In the genomic region with DNA sequence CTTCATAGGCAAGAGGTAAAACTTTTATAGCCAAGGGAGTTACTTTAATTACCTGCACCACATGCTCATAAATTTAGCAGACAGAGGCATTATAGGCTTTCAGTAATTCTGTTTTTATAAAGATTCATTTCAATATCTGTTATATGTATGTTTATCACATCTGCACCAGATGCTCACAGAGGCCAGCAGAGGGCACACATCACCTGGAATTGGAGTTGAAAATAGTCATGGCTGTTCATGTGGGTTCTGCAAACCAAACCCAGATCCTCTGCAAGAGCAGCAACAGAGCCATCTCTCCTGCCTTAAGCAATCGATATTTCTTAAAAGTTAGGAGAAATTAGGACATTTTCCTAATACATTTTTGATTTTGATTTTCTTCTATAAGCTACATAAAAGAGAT, we compare ENCODE assay signal across 13 mouse cellular contexts.
DNase-seq lines count a peak whose midpoint lies in the region; ATAC-seq and TF ChIP-seq lines count a peak whose summit lies in the region.
"Had no signal": no experiment of that assay in that cellular context is flagged by ENCODE, and none has a peak within 500 bp of the region (broad histone marks: within the 10 kb centered on the region; RNA-seq: fewer than 3 reads in every experiment).

No protein-coding gene starts in this region.

- no peaks in the 10 kb centered on the region for H3K27me3 ChIP-seq in kidney, postnatal 0 days (ENCODE audit: insufficient read depth, low read length)
- H3K27me3 ChIP-seq in kidney, embryonic 14.5 days (ENCODE audit: control insufficient read depth, insufficient read depth, low read length) = no peaks in the 10 kb centered on the region
- H3K27me3 ChIP-seq in hindbrain, embryonic 14.5 days (ENCODE audit: control insufficient read depth, insufficient read depth, low read length) = no peaks in the 10 kb centered on the region
- H3K27me3 ChIP-seq: embryonic facial prominence, embryonic 12.5 days had no signal

- WGBS in kidney, postnatal 0 days = 72% methylated on average over 1 of the region's 1 CpGs
- 78% methylated on average over 1 of the region's 1 CpGs for WGBS in kidney, embryonic 14.5 days
- WGBS in hindbrain, embryonic 14.5 days = 70% methylated on average over 1 of the region's 1 CpGs

- DNase-seq in kidney, postnatal 0 days (ENCODE audit: low spot score) = no peak
- peak; percentile 6 for DNase-seq in thymus, postnatal 4 days
- no peak for DNase-seq in thymus, postnatal 10 days (ENCODE audit: low spot score in 2 of 2)
- peak; percentile 26 for DNase-seq in R1 (ENCODE audit: low read depth, low spot score)
- no peak for DNase-seq in B cell, adult 2 months
- no peak for DNase-seq in hindbrain, embryonic 14.5 days (ENCODE audit: low spot score)
- DNase-seq: kidney, postnatal 4 days; midbrain, embryonic 14.5 days had no signal

- H3K4me3 ChIP-seq in kidney, postnatal 0 days (replicated peaks; ENCODE audit: low read depth, low read length) = no peak overlapping the region
- no peak overlapping the region for H3K4me3 ChIP-seq in kidney, embryonic 14.5 days (ENCODE audit: low read length)
- no peak overlapping the region for H3K4me3 ChIP-seq in hindbrain, embryonic 14.5 days (replicated peaks; ENCODE audit: low read length)
- H3K4me3 ChIP-seq: embryonic facial prominence, embryonic 12.5 days had no signal

- no peaks in the 10 kb centered on the region for H3K36me3 ChIP-seq in kidney, postnatal 0 days (ENCODE audit: insufficient read depth, low read length)
- H3K36me3 ChIP-seq in kidney, embryonic 14.5 days (ENCODE audit: control insufficient read depth, insufficient read depth, low read length) = no peaks in the 10 kb centered on the region
- H3K36me3 ChIP-seq in hindbrain, embryonic 14.5 days (replicated peaks; ENCODE audit: control insufficient read depth, insufficient read depth) = no peaks in the 10 kb centered on the region
- H3K36me3 ChIP-seq: embryonic facial prominence, embryonic 12.5 days had no signal

- TF ChIP-seq CTCF in kidney, postnatal 0 days (IDR thresholded peaks at IDR 0.05; ENCODE audit: low read depth) = peak; percentile 40; the same call in 1 of the 2 replicates

- no peaks in the 10 kb centered on the region for H3K9me3 ChIP-seq in kidney, postnatal 0 days (replicated peaks; ENCODE audit: low read length)
- H3K9me3 ChIP-seq in kidney, embryonic 14.5 days (ENCODE audit: control insufficient read depth, low read length) = no peaks in the 10 kb centered on the region
- no peaks in the 10 kb centered on the region for H3K9me3 ChIP-seq in hindbrain, embryonic 14.5 days (ENCODE audit: control insufficient read depth, low read length)
- H3K9me3 ChIP-seq: embryonic facial prominence, embryonic 12.5 days had no signal

- no peak overlapping the region for H3K27ac ChIP-seq in kidney, postnatal 0 days
- no peak overlapping the region for H3K27ac ChIP-seq in kidney, embryonic 14.5 days (ENCODE audit: low read depth, low read length)
- no peak overlapping the region for H3K27ac ChIP-seq in hindbrain, embryonic 14.5 days
- H3K27ac ChIP-seq: embryonic facial prominence, embryonic 12.5 days had no signal

- H3K4me2 ChIP-seq in kidney, postnatal 0 days (ENCODE audit: low read length) = no peak overlapping the region
- no peak overlapping the region for H3K4me2 ChIP-seq in kidney, embryonic 14.5 days (replicated peaks; ENCODE audit: low read depth, low read length)
- H3K4me2 ChIP-seq in hindbrain, embryonic 14.5 days (replicated peaks) = no peak overlapping the region
- H3K4me2 ChIP-seq: embryonic facial prominence, embryonic 12.5 days; liver, embryonic 11.5 days had no signal

- H3K4me1 ChIP-seq in kidney, postnatal 0 days (replicated peaks; ENCODE audit: insufficient read depth, low read length) = no peaks in the 10 kb centered on the region
- no peaks in the 10 kb centered on the region for H3K4me1 ChIP-seq in kidney, embryonic 14.5 days (ENCODE audit: control insufficient read depth, insufficient read depth, low read length)
- H3K4me1 ChIP-seq in hindbrain, embryonic 14.5 days (replicated peaks; ENCODE audit: control insufficient read depth, insufficient read depth, low read length) = no peaks in the 10 kb centered on the region
- H3K4me1 ChIP-seq: embryonic facial prominence, embryonic 12.5 days had no signal

- no peak overlapping the region for H3K9ac ChIP-seq in kidney, postnatal 0 days (ENCODE audit: low read depth, low read length)
- no peak overlapping the region for H3K9ac ChIP-seq in kidney, embryonic 14.5 days (ENCODE audit: low read depth, low read length)
- H3K9ac ChIP-seq in hindbrain, embryonic 14.5 days = no peak overlapping the region
- H3K9ac ChIP-seq: embryonic facial prominence, embryonic 12.5 days had no signal

- ATAC-seq in kidney, postnatal 0 days (replicated peaks; ENCODE audit: low FRiP score, low read depth) = no peak
- no peak for ATAC-seq in kidney, embryonic 14.5 days (ENCODE audit: low FRiP score, low TSS enrichment)
- ATAC-seq in hindbrain, embryonic 14.5 days (ENCODE audit: low FRiP score) = no peak
- ATAC-seq: forebrain, embryonic 16.5 days; inflammation-experienced regulatory T-cells, adult 6 months had no signal

Comparison
In these comparisons a context has a peak if more than half of its experiments do, and no peak if none do; other contexts are left out.
1. DNase-seq: peak in thymus, postnatal 4 days (single experiment) and R1 (single experiment); none in kidney, postnatal 0 days (single experiment), thymus, postnatal 10 days (0 of 2), B cell, adult 2 months (0 of 2) and hindbrain, embryonic 14.5 days (single experiment).